Mouse (Mus musculus) lung, embryonic 14.5 days (tissue): Measurements from ENCODE around the gene Cog4. TPM values are rescaled to one million over a fixed set of nuclear protein-coding genes. Genes with fewer than 3 reads are reported as not detected.
"Not testable (repeated sequence)": the region's sequence is repeated elsewhere in the genome, so short reads cannot be mapped to it uniquely, and the experiment has no call there.

Experiments used
- ATAC-seq: fragments of 200-750 bp; cut with Nextera tagmentation; 2 replicates; pipeline ENCODE4 v1.8.0; 2017; ENCODE audit warnings: mild to moderate bottlenecking, moderate TSS enrichment, moderate library complexity; ENCODE audit not compliant: insufficient read depth
- DNase-seq: peaks from one replicate; pipeline ENCODE4 v3.0.0-alpha.2; 2015
- H3K27ac ChIP-seq: fragments of 300-500 bp; sonication (generic); 2 replicates; pipeline ENCODE4 v1.5.1; 2014; ENCODE audit warnings: low read depth, mild to moderate bottlenecking, moderate library complexity
- H3K27me3 ChIP-seq: fragments of 300-500 bp; sonication (generic); 2 replicates; pipeline ENCODE4 v1.6.1; 2014; ENCODE audit warnings: low read length, control low read depth; ENCODE audit not compliant: insufficient read depth
- H3K36me3 ChIP-seq: fragments of 300-500 bp; sonication (generic); 2 replicates; pipeline ENCODE4 v1.6.1; 2014; ENCODE audit warnings: control low read depth; ENCODE audit not compliant: insufficient read depth
- H3K4me1 ChIP-seq: fragments of 300-500 bp; sonication (generic); 2 replicates; pipeline ENCODE4 v1.6.1; 2014; ENCODE audit warnings: antibody characterized with exemption, control low read depth; ENCODE audit not compliant: insufficient read depth
- H3K4me2 ChIP-seq: fragments of 300-500 bp; sonication (generic); 2 replicates; pipeline ENCODE4 v1.6.1; 2014; ENCODE audit warnings: mild to moderate bottlenecking
- H3K4me3 ChIP-seq: fragments of 300-500 bp; sonication (generic); 2 replicates; pipeline ENCODE4 v1.5.1; 2014; ENCODE audit warnings: low read depth, low read length
- H3K9ac ChIP-seq: fragments of 300-500 bp; sonication (generic); 2 replicates; pipeline ENCODE4 v1.6.1; 2014
- H3K9me3 ChIP-seq: fragments of 300-500 bp; sonication (generic); 2 replicates; pipeline ENCODE4 v1.6.1; 2016; ENCODE audit warnings: low read depth, low read length, control low read depth
- CTCF ChIP-seq: IDR thresholded peaks from 2 replicates; pipeline ENCODE4 v1.5.1; 2016; ENCODE audit warnings: antibody characterized with exemption, low read depth
- WGBS: fragments of 180-500 bp; shearing (Covaris S2); extraction: QIAGEN DNeasy Blood & Tissue Kit; methylation state at CpG from one replicate; pipeline ENCODE4 v1.1.7; 2014; 5-methylcytosine and 5-hydroxymethylcytosine counted together
- polyA plus RNA-seq: library from polyadenylated mRNA; unstranded; fragments of >200 nt; fragmentation: Nextera tagmentation; extraction: Ambion mirVana; gene quantifications from 2 replicates; pipeline ENCODE4 v1.2.1, GENCODE M21; 2014

Gene Cog4
- polyA plus RNA-seq, 1 experiment from 2014 or later = 70.9 TPM

DNA sequence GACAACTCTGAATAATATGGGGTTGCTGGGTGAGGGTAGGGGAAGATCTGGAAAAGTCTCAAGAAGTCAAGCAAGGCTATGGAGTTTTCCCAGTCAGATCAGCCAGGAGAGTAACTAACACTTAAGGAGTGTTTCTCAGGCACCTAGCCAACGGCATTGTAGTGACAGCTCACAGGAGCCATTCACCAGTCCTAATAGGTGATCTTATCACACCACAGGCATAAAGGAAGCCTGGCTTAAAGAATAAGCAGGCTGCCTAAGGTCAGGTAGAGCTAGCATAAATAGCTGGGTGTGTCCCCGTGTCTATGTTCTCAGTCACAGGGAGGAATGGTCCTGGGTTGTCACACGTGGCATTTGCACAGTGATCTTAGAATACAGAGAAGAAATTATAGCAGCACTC lies 54.7 kb downstream of the Cog4 start:
- no peak for TF ChIP-seq CTCF

DNA sequence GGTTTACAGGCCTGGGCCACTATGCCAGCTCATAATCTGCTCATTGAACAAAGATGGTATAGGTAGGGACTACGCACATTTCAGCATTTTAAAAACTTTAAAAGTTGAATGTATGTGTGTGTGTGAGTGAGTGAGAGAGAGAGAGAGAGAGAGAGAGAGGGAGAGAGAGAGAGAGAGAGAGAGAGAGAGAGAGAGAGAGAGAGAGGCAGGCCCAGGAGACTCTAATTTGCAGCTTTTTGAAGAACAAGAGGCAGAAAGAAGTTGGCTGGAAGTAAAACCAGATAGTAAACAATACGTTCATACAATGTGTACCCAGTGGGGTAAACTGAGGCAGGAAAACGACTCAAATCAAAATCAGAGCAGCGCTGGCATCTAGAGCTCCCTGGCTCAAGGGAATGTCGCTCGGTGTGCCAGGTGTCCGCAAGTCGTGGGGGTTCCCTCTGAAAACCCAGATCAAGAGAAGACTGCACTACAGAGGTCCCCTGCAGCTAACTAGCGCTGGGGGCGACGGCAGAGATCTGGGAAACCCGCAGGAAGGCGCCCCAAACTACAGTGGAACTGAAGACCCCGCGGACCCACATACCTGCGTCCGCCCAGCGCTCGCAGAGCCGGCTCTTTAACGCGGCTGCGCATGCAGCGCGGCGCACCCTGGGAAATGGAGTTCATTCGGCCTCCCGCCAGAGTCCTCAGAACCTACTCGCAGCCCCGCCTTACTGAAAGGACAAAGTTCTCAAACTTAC lies 55.6 kb downstream of the Cog4 start, which contains the start of gene Fuk:
Fuk (minus strand) TSS at position 650 of the 740 bp plus-strand sequence.
- peak; percentile 96 for ATAC-seq
- Histone ChIP-seq H3K36me3 (no peaks in the 10 kb centered on the region), H3K9me3 (no peaks in the 10 kb centered on the region), H3K27ac (no peak within 1 kb of the TSS), H3K4me2 (peak within 1 kb of the TSS; percentile 71), H3K27me3 (no peaks in the 10 kb centered on the region), H3K9ac (peak within 1 kb of the TSS; percentile 78), H3K4me1 (no peaks in the 10 kb centered on the region), H3K4me3 (peak within 1 kb of the TSS; percentile 71)
- WGBS = 3% methylated on average over 30 of the region's 30 CpGs
- peak; percentile 93 for DNase-seq
- no peak for TF ChIP-seq CTCF

More for the DNA sequence above, 54.7 kb downstream of the Cog4 start:
- DNase-seq (no peak), ATAC-seq (no peak)
- Histone ChIP-seq H3K36me3 (no peaks in the 10 kb centered on the region), H3K9ac (no peak overlapping the region), H3K27me3 (no peaks in the 10 kb centered on the region), H3K9me3 (no peaks in the 10 kb centered on the region), H3K4me1 (no peaks in the 10 kb centered on the region), H3K27ac (no peak overlapping the region), H3K4me2 (no peak overlapping the region), H3K4me3 (no peak overlapping the region)
- 62% methylated on average over 3 of the region's 3 CpGs for WGBS

DNA sequence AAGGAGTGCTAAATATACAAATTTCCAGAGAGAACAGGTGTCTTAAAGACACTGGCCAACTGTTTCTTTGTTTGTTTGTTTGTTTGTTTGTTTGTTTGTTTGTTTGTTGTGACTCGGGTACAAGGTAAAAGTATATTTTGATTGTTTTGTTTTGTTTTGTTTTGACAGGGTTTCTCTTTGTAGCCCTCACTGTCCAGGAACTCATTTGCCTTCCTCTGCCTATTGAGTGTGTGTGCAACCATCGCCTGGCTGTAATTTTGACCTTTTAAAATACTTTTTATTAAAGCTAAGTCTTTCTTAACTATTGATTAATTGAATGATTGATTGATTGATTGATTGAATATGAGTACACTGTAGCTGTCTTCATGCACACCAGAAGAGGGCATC lies 56.2 kb downstream of the Cog4 start:
- TF ChIP-seq CTCF = no peak
- Histone ChIP-seq H3K27me3 (no peaks in the 10 kb centered on the region), H3K4me3 (peak overlapping the region; percentile 71), H3K27ac (no peak overlapping the region), H3K9ac (peak overlapping the region; percentile 78; the same call in 1 of the 2 replicates), H3K36me3 (no peaks in the 10 kb centered on the region), H3K9me3 (no peaks in the 10 kb centered on the region), H3K4me2 (peak overlapping the region; percentile 71), H3K4me1 (no peaks in the 10 kb centered on the region)
- peak; percentile 38; the same call in 1 of the 2 replicates for ATAC-seq
- 54% methylated on average over 2 of the region's 2 CpGs for WGBS
- DNase-seq = no peak

DNA sequence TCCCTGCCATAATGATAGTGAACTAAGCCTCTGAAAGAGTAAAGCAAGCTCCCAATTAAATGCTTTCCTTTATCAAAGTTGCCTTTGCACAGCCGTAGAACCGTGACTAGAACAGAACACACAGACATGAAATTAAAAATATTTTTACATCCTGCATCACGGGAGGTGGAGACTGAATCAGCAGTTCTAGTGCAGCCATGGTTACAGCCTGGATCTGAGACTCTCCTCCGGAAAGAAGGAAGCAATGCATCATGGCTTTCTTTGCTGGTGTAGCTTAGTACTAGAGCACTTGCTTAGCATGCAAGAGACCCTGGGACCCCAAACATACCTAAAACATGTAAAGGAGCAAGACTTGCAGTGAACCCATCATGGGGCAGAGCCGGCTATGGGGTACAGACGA lies 59.0 kb downstream of the Cog4 start:
- ATAC-seq (no peak), DNase-seq (no peak)
- no peaks in the 10 kb centered on the region for H3K36me3 ChIP-seq
- no peak for TF ChIP-seq CTCF
- no peaks in the 10 kb centered on the region for H3K27me3 ChIP-seq
- H3K4me3 ChIP-seq = no peak overlapping the region
- WGBS = 85% methylated on average over 6 of the region's 6 CpGs
- H3K9me3 ChIP-seq = no peaks in the 10 kb centered on the region
- no peak overlapping the region for H3K9ac ChIP-seq
- no peaks in the 10 kb centered on the region for H3K4me1 ChIP-seq
- no peak overlapping the region for H3K27ac ChIP-seq
- H3K4me2 ChIP-seq = no peak overlapping the region

DNA sequence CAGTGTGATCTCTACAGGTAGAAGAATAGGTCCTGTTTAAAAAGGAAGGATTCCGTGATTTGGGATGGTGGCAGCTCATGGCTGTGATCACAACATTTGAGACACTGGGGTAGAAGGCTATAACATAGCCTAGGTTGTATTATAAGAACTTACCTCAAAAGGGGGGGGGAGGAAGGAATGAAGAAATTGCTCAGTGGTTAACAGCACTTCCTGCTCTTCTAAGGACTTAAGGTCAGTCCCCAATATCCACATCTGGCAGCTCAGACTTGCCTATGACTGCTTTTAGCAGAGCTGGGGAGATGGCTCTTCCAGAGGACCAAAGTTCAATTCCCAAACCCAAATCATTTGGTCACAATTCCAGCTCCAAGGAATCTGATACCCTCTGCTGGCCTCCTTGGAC lies 60.3 kb downstream of the Cog4 start:
- no peak overlapping the region for H3K4me3 ChIP-seq
- no peak for TF ChIP-seq CTCF
- no peaks in the 10 kb centered on the region for H3K36me3 ChIP-seq
- H3K27me3 ChIP-seq = no peaks in the 10 kb centered on the region
- DNase-seq = no peak
- no peak overlapping the region for H3K4me2 ChIP-seq
- ATAC-seq = no peak
- H3K9me3 ChIP-seq = no peaks in the 10 kb centered on the region
- H3K9ac ChIP-seq = no peak overlapping the region
- no peak overlapping the region for H3K27ac ChIP-seq
- H3K4me1 ChIP-seq = no peaks in the 10 kb centered on the region
- WGBS = 85% methylated on average over 1 of the region's 1 CpGs

DNA sequence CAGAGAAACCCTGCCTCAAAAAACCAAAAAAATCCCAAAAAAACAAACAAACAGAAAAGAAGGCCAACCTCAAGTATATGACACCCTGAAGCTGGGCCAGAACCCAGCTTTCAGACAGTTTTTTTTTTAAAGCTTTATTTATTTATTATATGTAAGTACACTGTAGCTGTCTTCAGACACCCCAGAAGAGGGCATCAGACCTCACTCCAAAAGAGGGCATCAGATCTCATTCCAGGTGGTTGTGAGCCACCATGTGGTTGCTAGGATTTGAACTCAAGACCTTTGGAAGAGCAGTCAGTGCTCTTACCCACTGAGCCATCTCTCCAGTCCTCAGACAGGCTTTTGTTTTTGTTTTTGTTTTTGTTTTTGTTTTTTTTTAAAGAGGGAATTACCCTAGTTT lies 63.5 kb downstream of the Cog4 start:
- not testable (repeated sequence) for DNase-seq, H3K36me3 ChIP-seq, ATAC-seq, H3K4me3 ChIP-seq, H3K27me3 ChIP-seq, H3K27ac ChIP-seq, H3K4me2 ChIP-seq, H3K4me1 ChIP-seq, H3K9me3 ChIP-seq, H3K9ac ChIP-seq

DNA sequence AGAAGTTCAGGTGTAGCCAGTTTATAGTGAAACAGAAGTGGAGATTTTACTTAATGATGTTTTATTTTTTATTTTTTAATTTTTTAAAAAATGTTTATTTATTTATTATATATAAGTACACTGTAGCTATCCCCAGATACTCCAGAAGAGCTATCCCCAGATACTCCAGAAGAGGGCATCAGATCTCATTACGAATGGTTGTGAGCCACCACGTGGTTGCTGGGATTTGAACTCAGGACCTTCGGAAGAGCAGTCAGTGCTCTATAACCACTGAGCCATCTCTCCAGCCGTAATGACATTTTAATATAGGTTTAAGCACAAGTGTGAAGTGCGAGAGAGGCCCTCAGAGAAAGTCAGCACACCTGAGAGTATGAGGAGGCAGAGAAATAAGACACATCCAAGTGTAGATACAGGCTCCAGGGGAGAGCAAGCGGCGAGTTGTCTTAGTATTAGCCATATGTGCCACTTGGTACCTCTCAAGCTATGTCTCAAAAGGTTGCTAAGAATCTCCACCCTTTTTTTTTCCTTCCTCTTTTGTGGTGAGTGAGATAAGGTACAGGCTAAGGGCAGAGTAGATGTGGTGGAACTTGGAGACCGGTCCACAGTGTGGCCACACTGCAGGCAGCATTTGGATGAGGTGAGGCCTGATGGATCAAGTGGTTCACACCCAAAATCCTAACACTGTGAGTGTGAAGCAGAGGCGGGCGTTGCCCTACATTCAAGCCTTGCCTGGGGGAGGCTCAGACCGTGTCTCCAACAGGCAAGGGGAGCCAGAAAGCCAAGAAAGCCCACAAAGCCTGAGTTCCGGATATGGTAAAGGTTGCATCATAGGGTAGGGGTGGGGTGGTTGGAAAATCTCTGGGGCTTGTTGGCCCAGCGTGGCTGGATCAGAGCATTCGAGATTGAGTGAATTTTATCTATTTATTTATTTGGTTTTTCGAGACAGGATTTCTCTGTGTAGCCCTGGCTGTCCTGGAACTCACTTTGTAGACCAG lies 65.5 kb downstream of the Cog4 start:
- Histone ChIP-seq H3K9me3 (no peaks in the 10 kb centered on the region), H3K4me2 (no peak overlapping the region), H3K4me3 (no peak overlapping the region), H3K36me3 (no peaks in the 10 kb centered on the region), H3K9ac (no peak overlapping the region), H3K27me3 (no peaks in the 10 kb centered on the region), H3K27ac (no peak overlapping the region), H3K4me1 (no peaks in the 10 kb centered on the region)
- ATAC-seq (no peak), DNase-seq (no peak)
- TF ChIP-seq CTCF = no peak
- WGBS = 79% methylated on average over 15 of the region's 15 CpGs
